Mouse (Mus musculus) T-helper 17 cell (primary cell): ENCODE results near the gene Ubxn11.

ENCODE experiments used
- in situ Hi-C, 2 experiments: fragments of 300-600 bp; cut with MboI, MseI; formaldehyde crosslinking; loops; 1 replicate in 1 of 2; 2 replicates in 1 of 2; pipeline ENCODE4 v1.15.1; 2025; ENCODE audit warnings: high pct_unique_total_duplicates in 2 of 2

Ubxn11 gene

DNA sequence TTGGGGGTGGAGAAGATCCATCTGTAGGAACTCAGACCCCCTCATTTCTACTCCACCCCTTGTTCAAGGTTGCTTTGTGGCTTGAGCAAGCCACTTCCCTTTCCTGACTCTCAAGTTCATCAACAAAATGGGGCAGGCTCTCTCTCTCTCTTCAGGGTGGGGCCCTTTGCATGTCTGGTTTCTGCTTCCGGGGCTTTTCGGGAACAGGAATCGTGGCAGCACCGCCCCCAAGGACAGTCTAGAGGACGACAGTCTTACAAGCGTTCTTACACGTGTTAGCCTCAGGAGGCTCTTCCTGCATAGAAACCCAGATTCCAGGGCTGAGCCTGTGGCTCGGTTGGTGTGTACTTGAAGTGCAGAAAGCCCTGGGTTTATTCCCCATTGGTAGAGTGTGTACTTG is 14.6 kb downstream of the Ubxn11 start:
- in situ Hi-C loops = no loop called here

DNA sequence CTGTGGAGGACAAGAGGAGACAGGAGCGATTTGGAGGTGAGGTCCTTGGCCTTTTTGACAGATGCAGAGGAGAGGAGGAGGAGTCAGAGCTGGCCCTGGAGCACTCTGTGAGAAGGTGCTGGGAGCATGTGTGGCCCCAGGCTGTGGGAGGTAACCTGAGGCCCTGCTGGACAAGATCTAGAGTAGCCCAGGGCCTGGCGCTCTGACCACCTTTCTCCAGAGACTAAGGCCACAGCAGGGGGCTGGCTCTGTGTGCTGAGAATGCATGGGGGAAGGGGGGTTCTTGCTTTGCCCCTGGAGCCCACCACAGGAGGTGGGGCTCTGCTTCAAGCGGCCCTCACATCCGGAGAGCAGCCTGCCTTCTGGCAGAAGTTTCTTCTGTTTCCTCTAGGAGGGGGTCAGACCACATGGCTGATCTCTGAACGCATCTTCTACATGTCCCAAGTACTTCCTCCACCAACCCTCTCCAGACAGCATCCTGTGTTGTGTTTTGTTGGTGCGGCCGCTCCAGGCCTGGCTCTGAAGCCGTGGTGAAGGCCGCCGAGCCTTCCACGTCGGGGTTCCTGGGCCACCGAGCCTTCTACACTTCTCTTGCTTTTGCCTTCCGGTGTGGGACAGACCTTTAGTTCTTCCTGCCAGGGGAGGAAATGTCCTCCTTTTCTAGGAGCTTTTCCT is 15.9 kb downstream of the Ubxn11 start:
- in situ Hi-C loops = no loop called here

DNA sequence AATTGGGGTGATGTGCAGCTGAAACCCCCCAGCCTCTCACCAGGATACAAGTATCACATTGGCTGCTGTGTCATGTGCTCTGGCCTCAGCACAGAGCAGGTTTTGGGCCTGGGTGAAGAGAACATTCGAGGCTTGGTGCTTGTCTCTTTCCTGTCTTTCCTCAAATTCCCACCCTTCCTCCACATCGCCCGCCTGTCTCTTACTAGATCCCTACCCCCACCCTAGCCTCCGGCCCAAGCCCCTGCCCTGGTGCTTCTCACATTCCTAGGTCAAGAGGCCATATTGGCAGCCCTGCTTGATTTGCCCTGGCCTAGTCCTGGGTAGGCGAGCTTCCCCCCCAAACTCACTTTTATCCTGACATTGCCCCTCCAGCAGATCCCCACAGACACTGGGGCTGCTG is 16.7 kb downstream of the Ubxn11 start:
- in situ Hi-C loops = no loop called here

DNA sequence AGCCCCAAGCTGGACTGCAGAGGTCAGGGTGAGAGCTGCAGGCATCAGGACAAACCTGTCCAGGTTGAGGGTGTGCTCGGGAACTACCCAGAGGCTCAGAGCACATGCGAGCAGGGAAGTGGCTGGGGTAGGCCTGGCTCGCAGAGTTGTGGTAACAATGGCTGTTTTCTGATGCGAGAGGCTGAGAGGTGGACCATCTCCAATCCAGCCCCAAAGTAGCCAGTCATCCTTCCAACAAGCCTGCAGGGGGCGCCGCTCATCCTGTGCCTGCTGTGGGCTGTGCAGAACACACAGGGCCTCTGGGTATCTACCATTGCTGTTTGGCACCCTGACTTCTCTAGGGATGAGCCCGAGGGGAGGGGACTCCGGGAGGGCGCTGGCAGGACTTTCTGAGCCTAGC is 17.3 kb downstream of the Ubxn11 start:
- in situ Hi-C loops = loop anchor here in 1 of 2 experiments (5.0 kb wide), 1 partner anchor 82 kb away; no protein-coding TSS in a partner anchor

DNA sequence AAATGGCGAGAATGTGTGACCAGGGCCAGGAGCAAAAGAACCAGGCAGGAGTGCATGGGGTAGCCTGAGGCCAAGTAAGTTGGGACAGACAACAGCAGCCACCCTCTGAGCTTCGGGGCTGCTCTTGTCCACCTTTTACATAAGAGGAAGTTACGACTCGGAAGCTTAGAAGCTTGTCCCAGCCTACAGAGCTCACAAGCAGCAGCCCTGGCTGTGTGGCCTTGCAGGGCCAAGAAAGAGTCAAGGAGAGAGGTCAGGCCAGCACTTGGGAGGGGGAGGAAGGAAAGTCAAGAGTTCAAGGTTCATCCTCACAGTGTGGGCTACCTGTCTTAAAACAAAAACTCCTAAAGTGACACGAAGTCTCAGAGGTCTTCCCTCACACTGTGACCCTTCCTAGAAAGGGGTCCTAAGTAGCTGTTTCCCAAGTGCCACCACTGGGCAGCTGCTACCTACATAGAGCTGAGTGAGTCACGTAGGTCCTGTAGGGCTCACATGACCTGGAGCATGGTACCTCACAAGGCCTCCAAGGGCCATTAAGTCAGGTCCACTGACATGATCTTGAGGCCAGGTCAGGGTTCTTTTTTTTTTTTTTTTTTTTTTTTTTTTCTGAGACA is 17.9 kb downstream of the Ubxn11 start:
- in situ Hi-C loops = loop anchor here in 1 of 2 experiments (5.0 kb wide), 1 partner anchor 83 kb away; no protein-coding TSS in a partner anchor

DNA sequence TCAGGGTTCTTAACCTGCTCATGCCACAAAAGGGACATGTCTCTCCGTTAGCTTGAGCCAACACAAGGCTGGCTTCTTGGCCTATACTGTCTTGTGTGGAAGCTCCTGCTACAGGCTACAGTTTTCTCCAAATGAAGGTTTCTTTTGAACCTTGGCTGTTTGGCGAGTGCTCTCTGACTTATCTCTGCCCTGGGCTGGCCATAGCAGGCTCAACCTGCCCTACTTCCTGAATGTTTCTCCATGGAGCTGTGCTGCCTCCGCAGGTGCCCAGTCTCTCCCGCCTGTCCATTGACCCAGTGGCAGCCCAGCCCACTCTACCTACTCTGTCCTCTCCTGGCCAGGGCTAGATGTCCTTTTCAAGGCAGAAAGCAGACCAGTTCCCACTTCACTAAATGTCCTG is 18.5 kb downstream of the Ubxn11 start:
- in situ Hi-C loops = loop anchor here in 1 of 2 experiments (5.0 kb wide), 1 partner anchor 84 kb away; no protein-coding TSS in a partner anchor

DNA sequence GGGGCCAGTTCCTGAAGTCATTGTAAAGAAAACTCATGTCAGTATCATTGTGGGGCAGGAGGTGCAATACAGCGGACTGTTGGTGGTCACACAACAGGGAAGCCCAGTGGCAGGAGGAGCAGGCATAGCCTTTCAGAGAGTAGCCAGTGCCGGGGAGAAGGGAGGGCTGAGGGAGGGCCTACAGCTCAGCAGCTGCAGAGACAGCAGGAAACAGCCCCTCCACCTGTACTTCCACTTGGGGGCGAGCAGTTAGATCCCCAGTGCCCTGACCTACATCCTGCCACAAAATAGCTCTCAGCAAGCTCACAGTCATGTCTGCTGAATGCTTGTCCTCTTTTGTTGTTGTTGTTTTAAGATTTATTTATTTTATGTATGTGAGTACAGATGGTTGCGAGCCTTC is 19.2 kb downstream of the Ubxn11 start:
- in situ Hi-C loops = loop anchor here in 1 of 2 experiments (5.0 kb wide), 1 partner anchor 84 kb away; no protein-coding TSS in a partner anchor

DNA sequence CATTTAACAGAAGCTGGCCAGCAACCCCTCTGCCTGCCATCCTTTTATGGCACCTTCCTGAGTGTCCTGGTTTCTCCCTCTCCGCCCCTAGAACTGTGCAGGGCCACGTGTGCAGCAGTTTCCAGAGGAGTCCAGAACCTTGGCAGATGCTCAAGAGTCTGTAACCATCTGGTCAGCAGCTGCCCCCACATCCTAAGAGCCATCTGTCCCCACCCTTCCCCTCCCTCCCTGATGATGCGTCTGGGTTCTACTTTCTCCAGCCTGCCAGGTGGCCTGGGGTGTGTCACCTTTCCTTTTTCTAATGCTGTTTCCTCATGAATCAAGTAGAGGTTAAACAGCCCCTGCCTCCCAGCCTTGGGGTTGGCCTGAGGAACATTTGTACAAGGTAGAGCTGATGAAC is 19.9 kb downstream of the Ubxn11 start:
- in situ Hi-C loops = loop anchor here in 1 of 2 experiments (5.0 kb wide), 1 partner anchor 85 kb away; no protein-coding TSS in a partner anchor

DNA sequence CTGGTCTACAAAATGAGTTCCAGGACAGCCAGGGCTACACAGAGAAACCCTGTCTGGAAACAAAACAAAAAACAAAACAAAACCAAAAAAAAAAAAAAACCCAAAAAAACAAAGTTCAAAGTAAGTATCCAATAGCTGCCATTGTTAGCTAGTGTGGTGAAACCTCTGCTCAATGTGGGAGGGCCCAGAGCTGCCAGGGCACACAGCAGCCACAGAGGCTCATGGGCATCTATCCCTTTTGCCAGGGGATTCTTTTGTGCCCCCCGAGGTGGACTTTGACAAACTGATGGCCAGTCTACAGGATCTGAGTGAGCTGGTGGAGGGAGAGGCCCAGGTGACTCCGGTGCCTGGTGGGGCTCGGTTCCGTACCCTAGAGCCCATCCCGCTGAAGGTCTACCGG is 20.8 kb downstream of the Ubxn11 start:
- in situ Hi-C loops = loop anchor here in 1 of 2 experiments (5.0 kb wide), 1 partner anchor 86 kb away; no protein-coding TSS in a partner anchor

DNA sequence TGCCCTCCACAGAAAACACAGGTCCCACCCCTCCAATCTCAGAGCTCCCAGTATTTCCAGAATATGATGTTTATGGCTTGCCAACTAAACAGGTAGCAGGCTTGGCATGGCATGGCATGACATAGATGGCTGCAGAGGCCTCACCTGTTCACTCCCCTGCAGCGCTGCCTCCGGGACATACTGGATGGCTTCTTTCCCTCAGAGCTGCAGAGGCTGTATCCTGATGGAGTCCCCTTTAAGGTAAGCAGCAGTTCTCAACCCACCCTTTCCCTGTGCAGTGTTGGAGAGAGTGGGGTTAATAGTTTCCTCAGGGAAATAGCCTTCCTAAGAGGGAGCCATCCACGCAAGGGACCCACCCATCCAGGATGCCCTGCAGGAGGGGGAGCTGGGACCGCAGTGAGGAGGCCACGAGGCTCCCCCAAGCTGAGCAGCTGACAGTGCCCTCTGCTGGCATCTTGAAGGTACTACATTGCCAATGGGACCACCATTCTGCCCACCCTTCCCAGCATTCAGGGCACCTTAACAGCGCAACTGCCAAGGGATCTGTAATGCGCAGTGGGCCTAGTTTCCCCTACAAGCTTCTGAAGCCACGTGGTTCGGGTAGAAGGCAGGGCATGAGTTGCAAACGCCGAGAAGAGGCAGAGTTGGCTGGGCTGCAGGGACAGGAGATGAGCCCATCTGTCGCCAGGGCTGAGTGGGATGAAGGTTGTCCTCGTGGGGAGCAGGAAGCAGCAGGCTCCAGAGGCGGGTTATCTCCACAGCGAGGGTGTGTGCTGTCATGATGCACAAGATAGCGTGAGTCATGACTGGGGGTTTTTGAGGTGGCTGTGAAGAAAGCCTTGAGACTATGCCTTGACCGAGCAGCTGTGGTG is 21.5 kb downstream of the Ubxn11 start:
- in situ Hi-C loops = loop anchor here in 1 of 2 experiments (5.0 kb wide), 1 partner anchor 87 kb away; no protein-coding TSS in a partner anchor

DNA sequence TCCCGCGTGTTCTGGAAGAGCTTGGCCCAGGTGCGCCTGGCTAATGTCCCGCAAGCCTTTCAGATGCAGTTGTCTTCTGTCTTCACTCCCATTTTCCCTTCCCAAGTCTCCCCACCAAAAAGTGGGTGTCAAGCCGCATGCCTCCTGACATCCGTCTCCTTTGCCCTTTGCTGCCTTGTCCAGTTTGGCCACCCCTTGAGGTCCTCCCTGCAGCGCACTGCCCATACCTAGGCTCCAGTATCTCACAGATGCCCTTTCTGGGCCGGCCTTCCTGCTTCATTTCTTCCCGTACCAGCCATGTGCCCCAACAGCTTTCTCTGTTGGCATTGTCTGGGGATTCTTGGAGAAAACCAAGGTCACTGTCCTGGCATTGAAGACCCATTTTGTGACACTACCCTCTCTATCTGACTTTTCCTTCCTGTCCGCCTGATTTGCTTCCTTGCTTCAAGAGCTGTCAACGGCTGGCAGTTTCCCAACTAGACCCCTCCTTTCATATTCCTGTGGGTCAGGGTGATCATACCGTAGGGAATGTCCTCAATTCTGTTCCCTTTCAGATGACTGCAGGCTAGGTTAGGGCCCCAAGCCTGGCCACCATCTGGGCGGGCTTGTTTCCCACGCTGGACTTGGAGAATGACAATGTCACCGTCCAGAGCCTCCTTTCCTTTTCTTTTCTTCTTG is 23.2 kb downstream of the Ubxn11 start:
- in situ Hi-C loops = loop anchor here in 1 of 2 experiments (5.0 kb wide), 2 partner anchors 33 to 88 kb away; no protein-coding TSS in a partner anchor

DNA sequence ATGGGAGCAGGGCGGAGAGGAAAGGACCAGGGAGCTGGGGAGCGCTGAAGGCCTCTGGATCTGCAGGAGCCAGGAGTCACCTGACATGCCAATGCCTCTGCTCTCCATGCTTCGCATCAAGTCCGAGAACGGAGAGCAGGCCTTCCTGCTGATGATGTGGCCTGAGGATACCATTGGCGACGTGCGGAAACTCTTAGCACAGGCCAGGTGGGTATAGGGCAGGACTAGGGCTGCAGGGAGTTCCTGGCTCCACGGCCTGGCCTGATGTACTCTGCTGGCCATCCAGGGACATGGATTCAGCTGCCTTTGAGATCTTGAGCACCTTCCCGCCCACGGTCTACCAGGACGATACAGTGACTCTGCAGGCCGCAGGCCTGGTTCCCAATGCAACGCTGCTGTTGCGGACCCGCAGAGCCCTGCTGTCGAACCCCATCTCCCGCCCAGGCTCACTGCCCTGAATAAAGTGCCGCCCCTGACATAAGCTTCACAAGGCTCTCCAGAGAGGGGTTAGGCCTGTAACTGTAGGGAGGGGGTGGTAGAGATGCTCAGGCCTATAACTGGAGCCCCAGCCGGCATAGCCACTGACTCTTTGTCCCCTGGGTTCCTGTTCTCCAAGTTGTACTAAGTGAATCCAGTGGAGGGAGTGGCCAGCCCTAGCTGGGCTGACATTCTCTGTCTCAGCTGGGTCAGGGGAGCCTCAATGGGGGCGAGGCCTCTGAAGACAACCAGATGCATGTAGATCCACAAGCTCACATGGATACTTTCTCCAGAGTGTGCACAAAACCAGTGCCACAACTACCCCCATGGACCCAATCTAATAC is 24.1 kb downstream of the Ubxn11 start:
- in situ Hi-C loops = loop anchor here in 1 of 2 experiments (5.0 kb wide), 2 partner anchors 34 to 89 kb away; no protein-coding TSS in a partner anchor

DNA sequence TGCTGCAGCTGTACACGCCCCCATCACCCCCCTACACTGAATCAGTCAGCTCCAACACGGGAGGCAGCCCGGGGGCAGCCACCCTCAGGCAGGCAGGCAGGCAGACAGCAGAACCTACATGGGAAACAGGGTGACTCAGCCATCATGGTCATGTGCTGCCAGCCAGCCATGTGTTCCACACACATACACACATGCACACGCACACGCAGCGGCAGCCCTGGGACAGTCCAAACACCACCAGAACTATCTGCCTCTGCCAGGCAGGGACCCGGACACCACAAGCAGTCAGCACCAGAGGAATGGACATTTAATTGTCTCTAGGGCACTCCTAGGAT is 24.7 kb downstream of the Ubxn11 start:
- in situ Hi-C loops = loop anchor here in 1 of 2 experiments (5.0 kb wide), 2 partner anchors 35 to 90 kb away; no protein-coding TSS in a partner anchor

DNA sequence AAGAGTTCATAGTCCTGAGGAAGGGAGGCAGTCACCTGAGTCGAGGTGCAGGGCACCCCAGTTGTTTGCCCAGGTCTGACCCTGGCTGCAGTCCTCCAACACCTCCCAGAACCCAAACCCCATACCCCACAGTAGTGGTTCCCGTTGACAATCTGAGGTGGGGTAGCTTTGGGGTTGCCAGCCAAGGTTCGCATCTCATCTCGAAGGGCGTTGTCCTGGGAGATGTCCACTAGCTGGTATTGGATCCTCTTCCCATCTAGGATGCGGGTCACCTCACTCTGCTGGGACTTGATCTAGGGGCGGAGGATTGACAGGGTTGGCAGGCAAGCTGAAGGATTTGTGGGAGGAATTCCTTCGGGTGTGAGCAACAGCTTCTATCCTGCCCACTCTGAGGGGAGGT is 25.4 kb downstream of the Ubxn11 start:
- in situ Hi-C loops = loop anchor here in 1 of 2 experiments (5.0 kb wide), 2 partner anchors 35 to 90 kb away; no protein-coding TSS in a partner anchor

DNA sequence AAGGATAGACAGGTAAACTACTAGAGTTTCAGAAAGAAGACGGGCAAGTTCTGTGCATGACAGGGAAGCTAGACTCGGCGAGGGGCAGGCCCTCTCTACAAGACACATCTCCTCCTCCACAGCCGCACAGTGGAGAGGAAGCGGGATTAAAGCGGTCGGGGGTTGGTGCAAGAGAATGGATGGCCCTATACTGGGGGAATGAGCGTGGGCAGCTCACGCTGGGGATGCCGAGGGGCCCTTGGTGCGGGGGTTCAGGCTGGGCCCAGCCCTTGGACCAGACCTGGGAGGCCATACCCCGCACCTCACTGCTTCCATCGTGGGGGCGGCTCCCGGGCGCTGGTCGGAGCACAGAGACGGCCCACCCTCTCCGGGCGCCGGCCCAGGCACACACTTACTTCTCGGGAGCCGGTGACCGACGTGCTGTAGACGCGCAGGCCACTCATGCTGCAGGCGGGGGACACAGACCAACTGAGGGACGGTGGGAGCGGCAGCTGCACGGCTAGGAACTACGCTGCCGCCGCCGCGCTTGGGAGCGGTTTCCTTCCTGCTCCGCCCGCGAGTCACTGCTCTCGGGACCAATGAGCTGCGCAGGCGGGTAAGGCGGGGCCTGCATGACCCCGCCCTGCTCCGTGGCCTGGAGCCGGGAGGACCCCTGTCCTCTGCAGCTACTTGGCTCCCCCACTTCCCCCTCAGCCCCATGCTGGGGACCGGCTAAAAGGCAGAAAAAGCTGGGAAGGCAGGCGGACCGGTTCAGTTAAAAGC is 26.0 kb downstream of the Ubxn11 start, which contains the start of gene Sh3bgrl3:
TSS of gene Sh3bgrl3 (minus strand) at position 569 of the 762 bp plus-strand sequence.
- in situ Hi-C loops = loop anchor here in 1 of 2 experiments (5.0 kb wide), 2 partner anchors 36 to 91 kb away; no protein-coding TSS in a partner anchor

DNA sequence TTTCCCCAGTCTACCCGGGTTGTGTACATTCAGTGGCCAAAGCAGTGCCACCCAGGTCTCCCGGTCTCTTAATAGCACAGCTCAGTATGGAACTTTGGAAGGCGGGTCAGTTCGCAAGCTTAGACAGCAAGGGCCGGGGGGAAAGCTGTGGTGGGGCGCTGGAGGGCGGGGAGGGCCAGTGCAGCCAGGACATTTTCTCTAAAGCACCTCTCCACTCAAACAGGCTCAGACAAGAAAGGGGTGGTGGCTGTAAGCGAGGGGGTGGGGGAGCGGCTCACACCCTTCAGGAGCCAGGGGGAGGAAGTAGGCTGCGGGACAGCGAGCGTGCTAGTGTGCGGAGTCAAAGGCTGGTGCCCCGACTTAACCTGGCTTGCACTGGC is 26.6 kb downstream of the Ubxn11 start:
- in situ Hi-C loops = loop anchor here in 1 of 2 experiments (5.0 kb wide), 2 partner anchors 37 to 92 kb away; no protein-coding TSS in a partner anchor

DNA sequence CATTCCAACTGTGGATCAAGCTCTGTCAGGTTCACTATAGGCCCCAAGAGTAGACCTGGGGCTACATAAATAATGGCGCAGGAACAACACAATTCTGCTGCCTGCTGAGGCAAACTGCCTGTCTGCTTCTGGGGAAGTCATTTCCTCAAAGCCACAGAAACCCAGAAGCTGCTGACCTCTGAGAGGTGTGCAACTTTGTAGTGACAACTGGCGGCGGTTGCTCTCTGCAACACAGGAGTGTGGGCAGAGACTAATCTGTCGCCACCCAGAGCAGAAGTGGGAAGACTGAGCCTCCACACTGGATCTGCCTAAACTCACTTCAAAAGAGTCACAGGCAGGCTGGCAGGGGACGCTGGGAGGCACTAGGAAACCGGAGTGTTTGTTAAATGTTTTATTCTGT is 27.1 kb downstream of the Ubxn11 start:
- in situ Hi-C loops = loop anchor here in 1 of 2 experiments (5.0 kb wide), 2 partner anchors 37 to 92 kb away; no protein-coding TSS in a partner anchor

DNA sequence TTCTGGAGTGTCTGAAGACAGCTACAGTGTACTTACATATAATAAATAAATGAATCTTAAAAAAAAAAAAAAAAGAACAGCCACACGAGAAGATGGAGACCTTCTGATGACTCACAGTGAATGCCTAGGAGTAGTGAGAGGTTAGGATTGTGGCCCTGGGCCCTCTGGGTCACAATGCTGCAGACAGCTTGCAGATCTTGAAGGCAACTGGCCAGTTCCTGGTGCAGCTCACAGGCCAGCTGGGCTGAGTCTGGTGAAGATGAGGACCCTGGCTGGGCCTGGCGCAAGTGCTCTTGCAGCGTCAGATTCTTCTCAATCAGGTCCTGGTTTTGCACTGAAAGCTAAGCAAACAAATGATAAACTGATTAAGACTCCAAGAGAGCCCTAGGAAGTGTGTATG is 29.7 kb downstream of the Ubxn11 start:
- in situ Hi-C loops = no loop called here

DNA sequence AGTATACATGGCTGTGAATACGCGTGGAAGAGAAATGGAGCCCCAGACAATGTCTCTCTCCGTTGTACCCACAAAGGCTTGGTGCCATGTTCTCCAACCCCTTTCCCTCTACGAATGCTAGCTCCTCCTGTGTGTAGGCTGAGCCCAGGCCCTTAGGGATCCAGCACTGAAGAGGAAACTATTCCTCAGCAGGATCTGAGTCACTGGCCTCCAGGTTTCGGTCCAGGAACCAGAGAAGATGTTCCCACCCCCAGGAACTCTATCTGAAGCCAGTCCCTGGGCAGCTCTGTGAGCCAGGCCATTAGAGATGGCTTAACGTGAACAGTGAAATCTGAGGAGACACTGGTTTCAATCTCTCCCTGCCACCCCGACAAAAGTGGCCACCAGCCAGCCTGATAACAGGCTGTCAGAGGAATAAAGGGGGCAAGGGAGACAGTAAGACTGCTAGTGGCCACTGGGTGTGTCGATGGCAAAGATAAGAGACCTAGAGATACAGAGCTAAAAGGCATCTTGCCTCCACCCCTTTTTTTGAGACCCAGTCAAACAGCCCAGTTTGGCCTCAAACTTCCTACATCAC is 30.2 kb downstream of the Ubxn11 start:
- in situ Hi-C loops = no loop called here
